Mouse (Mus musculus): Measurements from ENCODE around the gene Ubn2.
"Not testable (repeated sequence)": the region's sequence is repeated elsewhere in the genome, so short reads cannot be mapped to it uniquely, and the experiment has no call there.

Gene Ubn2

DNA sequence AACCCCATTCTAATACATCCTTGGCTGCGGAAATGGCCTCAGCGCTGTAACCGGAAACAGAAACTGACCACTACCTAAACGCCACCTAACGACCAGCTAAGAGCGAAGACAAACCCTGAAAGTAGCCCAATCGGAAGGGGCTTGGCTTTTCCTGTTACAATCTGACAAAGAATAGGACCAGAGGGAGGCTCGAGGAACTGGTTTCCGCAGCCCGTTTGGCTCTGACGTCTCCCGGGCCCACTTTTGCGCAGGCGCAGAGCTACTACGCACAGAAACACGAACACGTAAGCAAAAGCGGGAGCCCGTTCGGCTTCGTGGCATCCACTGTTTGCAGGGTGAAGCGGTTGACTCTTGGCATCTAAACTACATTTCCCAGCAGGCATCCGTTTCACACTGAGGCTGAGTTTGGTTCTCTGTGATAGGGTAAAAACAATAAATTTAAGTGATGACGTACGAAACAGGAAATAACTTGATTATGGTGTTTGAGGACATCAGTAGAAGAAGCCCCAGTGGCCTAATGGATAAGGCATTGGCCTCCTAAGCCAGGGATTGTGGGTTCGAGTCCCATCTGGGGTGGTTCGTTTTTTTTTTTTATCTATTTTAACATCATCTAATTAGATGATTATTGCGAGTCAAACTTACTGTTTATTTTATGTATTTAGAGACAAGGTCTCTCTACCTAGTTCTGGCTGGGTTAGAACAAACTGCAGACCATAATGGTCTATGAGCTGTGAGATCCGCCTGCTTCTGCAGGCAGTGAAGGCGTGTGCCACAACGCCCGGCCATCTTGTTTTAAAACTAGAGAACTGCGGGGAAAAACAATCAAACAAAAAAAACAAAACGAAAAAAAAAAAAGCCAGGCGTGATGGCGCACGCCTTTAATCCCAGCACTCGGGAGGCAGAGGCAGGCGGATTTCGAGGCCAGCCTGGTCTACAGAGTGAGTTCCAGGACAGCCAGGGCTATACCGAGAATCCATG is 100.0 kb downstream of the Ubn2 start, which contains the start of gene Fmc1:
TSS of gene Fmc1 (plus strand) at position 75 of the 978 bp plus-strand sequence.
- DNase-seq (ENCODE audit: low read depth, low spot score) = peak; percentile 100

DNA sequence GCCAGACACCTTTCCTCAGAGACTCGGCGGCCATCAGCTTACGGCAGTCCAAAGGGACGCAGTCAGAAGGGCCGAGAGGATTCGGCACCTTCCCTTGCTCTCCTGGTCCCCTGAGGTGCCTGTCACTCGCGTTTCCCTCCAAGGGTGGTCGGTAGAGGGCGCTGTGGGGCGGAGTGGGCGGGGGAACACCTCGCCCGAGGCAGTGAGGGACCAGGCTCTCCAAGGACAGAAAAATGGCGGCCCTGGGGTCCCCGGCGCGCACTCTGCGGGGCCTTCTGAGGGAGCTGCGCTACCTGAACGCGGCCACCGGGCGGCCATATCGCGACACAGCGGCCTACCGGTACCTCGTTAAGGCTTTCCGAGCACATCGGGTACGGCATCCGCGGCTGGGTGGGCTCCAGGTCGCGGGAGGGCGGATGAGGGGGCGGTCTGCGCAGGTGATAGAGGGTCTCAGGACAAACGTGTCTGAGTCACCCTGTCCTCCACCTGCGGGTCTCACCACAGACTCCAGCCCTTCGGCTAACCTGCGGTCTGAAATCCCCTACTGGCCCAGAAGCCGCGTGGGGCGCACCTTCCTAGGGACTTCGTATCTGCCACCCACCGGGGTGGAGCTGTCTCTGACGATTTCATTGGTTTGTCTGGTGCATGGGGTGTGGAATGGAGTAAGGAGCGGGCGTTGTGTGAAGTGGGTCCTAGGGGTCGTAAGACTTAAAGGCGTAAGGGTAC is 101.1 kb downstream of the Ubn2 start:
- peak; percentile 96 for DNase-seq (ENCODE audit: low read depth, low spot score)

DNA sequence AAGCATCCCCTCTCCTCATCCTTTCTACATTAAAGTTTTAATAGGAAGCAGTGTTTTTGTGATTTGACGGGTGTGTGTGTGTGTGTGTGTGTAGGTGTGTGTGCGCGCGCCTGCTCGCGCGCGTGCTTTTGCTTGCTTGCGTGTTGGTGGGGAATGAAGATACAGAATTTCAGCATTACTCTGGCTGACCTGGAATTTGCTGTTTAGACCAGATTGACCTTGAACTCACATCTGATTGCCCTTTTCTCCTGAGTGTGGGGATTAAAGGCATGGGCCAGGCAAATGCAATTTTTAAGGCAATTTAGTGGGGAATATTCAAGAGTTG is 101.6 kb downstream of the Ubn2 start:
- no peak for DNase-seq (ENCODE audit: low read depth, low spot score)

DNA sequence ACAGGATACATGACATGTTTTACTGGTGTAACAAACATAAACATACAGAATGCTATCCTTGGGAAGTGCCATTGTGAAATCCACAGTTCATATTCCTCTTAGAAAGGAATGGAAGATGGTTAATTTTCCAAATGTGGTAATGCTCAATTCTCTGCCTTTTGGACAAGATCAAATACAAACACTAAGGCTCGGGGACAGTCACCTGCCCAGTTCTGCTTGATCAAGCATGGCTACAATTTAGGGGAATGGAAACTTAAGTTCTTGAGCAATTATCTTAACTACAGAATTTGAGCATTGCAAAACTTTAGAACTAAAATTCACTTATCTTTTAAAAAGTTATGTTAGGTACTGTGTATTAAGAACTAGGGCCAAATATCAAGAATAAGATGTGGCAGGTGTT is 102.0 kb downstream of the Ubn2 start:
- no peak for DNase-seq (ENCODE audit: low read depth, low spot score)

DNA sequence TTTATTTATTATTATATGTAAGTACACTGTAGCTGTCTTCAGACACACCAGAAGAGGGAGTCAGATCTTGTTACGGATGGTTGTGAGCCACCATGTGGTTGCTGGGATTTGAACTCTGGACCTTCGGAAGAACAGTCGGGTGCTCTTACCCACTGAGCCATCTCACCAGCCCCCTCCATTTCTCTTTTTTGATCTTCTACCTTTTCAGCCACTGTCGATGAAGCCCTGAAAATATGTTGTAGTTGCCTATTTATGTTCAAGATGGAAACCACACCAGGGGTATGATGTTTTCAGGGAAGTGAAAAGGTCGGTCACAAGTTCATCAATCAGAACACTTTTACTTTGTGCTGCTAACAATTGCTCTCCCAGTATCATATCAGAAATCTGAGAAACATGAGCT is 110.4 kb downstream of the Ubn2 start:
- not testable (repeated sequence) for DNase-seq (ENCODE audit: low read depth, low spot score)

DNA sequence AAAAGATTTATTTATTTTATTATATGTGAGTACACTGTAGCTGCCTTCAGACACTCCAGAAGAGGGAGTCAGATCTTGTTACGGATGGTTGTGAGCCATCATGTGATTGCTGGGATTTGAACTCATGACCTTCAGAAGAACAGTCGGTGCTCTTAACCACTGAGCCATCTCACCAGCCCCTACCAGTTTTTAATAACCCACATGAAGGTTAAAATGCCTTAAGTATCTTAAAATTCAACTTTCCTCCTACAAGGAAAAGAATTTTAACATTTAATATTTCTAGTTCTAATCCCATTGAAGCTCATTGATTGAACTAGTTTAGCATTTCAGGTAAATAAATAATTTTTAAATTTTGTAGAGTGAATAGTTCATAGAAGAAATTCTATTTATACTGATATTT is 113.3 kb downstream of the Ubn2 start:
- DNase-seq (ENCODE audit: low read depth, low spot score) = not testable (repeated sequence)

DNA sequence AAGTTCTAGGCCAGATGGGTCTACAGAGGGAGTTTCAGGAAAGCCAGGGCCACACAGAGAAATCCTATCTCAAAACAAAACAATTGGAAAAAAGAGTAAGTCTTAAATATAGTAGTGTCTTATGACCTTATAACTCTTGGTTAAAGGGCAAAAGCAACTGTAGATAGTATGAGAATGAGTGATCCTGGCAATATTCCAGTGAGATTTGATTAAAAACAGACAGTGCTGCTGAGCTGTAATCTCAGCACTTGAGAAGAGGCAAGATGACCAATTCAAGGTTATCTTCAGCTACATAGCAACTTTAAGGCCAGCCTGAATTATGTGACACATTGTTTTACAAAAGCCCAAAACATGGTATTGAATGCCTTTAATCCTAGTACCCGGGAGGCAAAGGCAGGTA is 114.0 kb downstream of the Ubn2 start:
- peak; percentile 78 for DNase-seq (ENCODE audit: low read depth, low spot score)

DNA sequence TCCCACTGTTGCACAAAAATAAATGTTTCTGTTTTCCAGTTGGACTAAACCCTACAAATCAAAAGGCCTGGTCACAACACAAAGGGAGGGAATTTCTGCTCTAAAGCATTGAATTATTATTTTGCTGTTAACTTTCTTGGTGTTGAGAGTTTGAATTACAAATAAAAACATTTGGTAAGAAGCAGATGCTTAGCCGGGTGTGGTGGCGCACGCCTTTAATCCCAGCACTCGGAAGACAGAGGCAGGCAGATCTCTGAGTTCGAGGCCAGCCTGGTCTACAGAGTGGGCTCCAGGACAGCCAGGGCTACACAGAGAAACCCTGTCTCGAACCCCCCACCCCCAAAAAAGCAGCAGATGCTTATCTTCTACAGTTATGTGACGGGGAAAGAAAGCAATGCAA is 114.8 kb downstream of the Ubn2 start:
- DNase-seq (ENCODE audit: low read depth, low spot score) = not testable (repeated sequence)

DNA sequence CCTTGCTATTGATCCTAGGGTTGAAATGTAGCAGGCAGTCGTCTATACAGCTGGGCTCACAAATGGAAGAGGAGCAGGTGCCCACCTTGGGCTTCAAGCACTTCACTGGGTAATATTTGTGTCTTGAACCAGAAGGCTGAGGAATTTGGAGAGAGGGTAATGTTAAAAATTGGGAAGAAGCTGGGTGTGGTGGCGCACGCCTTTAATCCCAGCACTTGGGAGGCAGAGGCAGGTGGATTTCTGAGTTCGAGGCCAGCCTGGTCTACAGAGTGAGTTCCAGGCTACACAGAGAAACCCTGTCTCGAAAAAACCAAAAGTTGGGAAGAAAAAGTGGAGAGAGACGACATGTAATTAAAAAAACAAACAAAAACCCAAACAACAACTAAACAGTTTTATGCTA is 116.1 kb downstream of the Ubn2 start:
- not testable (repeated sequence) for DNase-seq (ENCODE audit: low read depth, low spot score)

DNA sequence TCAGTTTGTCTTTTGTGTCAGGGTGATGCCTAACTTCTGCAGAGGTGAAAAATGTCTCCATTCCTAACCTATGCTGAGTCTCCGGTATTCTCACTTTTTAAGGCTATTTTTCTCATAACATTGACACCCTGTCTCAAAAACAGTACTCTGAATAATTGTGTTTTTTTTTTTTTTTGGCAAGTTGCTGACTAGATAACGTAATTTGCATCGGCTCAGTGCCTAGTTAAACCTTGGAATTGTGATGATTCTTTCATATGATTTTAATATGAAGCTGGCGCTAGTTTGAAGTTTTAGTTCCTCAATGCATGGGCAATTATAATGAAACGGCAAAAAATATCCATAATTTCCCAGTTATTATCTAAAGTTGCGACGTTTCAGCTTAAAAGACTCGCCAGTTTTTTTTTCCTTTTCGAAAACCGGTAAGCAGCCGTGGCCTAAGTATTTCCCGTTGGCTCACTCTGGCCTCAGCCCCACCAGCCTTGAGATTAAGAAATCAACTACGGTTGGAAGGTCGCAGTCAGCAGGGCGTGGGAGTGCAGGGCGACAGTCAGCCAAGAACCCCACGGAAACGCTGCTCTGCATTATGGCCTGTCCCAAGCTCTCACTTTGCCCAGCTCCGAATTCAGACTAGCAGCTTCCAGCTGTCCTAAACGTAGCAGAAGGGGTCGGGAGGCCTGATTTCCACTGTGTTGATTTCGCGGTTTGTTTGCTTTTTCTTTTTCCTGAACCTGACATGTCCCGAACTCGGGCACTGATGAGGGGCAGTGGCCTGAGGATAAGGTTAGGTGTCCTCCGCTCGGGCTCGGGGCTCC is 116.7 kb downstream of the Ubn2 start:
- peak; percentile 76 for DNase-seq (ENCODE audit: low read depth, low spot score)

DNA sequence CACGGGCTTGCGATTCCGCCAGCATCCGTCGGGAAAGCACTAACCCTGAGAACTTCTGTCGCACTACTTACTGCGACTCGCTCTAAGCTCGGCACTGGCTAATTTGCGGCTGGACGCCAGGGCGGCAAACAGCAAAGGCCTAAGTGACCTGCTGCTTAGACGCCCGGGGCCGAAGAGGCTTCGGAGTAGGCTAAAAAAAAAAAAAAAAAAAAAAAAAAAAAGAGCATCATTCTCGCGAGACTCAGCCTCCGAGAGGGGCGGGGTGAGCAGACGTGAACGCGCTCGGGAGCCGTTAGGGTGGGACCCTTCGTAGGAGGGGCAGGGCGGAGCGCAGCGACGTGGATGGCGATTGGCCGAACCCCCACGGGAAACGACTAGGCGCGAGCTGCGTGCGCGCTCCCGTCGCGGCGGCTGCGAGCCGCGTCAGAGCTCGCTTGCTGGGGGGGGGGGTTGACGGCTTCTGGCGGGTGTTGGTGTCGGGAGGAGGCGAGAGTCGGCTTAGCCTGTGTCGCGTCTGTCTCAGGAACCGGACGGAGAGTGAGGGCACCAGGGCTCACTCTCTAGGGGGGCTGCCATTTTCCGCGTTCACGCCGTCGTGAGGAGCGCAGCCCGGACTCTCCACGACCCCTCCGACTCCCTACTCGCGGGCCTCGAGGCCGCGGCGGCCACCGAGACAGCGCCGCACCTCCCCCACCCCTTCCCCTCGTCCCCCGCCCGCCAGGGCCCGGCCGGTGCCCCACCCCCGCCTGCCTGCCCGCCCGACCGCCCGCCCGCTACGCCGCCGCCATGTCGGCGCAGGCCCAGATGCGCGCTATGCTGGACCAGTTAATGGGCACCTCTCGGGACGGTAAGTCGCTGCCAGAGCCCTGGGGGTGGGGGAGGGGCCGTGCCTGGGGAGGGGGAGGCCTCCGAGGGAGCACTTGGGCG is 117.6 kb downstream of the Ubn2 start, which contains the start of gene Luc7l2:
TSS of gene Luc7l2 (plus strand) at position 273 of the 927 bp plus-strand sequence.
- DNase-seq (ENCODE audit: low read depth, low spot score) = peak; percentile 98

DNA sequence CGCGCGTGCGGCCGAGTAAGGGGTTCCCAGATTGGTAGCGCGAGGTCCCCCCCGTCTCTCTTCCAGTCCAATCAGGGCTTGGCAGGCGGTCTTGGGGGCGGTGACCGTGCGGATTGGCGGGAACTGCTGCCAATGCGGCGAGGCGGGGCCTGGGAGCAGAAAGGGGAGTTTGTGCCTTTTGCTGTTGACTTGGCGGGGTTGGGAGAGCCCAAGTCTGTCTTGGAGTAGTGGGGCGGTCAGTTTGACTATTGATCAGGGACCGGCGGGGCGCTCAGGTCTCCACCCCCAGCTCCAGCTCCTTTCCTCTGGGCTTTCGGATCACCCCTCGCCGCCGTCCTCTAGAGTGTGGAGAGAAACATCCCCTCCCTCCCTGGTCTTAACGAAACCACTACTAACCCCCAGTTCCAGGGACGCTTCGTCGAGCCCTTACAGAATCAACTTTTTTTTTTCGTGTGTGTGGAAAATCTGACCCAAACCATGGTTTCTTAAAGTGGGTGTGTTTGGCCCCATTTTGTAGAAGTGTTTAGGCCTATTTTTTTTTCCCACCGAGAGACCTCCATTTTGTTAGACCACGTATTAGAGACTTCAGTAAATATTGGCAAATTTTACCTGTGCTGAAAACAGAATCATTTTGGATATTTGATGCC is 118.4 kb downstream of the Ubn2 start:
- peak; percentile 98 for DNase-seq (ENCODE audit: low read depth, low spot score)

DNA sequence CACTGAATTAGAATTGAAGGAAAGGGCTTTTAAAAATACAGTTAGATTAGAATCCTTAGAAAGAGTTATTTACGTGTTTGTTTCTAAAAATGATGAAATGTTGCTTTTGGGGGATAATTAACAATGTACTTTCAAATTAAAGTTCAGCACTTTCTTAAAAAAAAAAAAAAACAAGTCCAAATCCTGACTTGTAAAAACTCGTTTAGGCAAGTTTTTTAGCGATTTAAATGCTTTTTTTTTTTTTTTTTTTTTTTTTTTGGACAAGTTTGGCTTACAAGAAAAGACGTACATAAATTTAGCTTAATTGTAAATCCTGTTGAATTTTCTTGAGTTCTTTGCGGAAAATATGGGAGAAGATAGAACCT is 118.9 kb downstream of the Ubn2 start:
- DNase-seq (ENCODE audit: low read depth, low spot score) = no peak

All from 3T3-L1 (cell line).